Mouse (Mus musculus): ENCODE data around the gene Zfp54. TPM values are rescaled to one million over a fixed set of nuclear protein-coding genes. Genes with fewer than 3 reads are reported as not detected.
A peak's percentile ranks its signal among the peaks of the same experiment; 100 is the strongest.
"Not testable (repeated sequence)": the region's sequence is repeated elsewhere in the genome, so short reads cannot be mapped to it uniquely, and the experiment has no call there.

Zfp54 gene
- polyA plus RNA-seq, 1 experiment = 4.3 TPM

GRCm38 (mm10) chr17:21450138-21450704, 27.2 kb downstream of the Zfp54 start, which contains the start of gene Zfp51:
Gene Zfp51, plus strand, starts transcription at chr17:21450374.
- TF ChIP-seq POLR2A (IDR thresholded peaks at IDR 0.05; ENCODE audit: control insufficient read depth, low read depth, low read length) (peak; percentile 84), CTCF (IDR thresholded peaks at IDR 0.05; ENCODE audit: control insufficient read depth, insufficient read depth, insufficient replicate concordance, low read depth, low read length) (no peak)
- Histone ChIP-seq H3K36me3 (ENCODE audit: control insufficient read depth, insufficient read depth, low read length) (no peaks in the 10 kb centered on the region), H3K27ac (ENCODE audit: control insufficient read depth, insufficient read depth, low read depth, low read length) (peak within 1 kb of the TSS; percentile 98)

DNA sequence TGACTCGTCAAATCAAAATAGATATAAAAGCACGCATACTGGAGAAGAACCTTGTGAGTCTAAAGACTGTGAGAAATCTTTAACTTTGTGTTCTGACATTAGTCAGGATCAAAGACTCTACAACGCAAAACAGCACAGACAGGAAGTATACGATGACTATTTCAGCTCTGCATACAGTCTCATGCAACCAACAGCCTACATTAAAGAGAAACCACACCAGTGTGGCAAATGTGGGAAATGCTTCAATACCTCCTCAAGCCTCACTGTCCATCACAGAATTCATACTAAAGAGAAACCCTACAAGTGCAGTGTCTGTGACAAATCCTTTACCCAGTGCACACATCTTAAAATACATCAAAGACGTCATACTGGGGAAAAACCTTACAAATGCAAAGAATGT, 40.5 kb downstream of the Zfp54 start:
- no peak for TF ChIP-seq POLR2A (IDR thresholded peaks at IDR 0.05; ENCODE audit: control insufficient read depth, low read depth, low read length)
- TF ChIP-seq CTCF (IDR thresholded peaks at IDR 0.05; ENCODE audit: control insufficient read depth, insufficient read depth, insufficient replicate concordance, low read depth, low read length) = no peak
- Histone ChIP-seq H3K27me3 (ENCODE audit: control insufficient read depth, insufficient read depth, low read length) (no peaks in the 10 kb centered on the region), H3K4me1 (ENCODE audit: control insufficient read depth, insufficient read depth, low read length) (no peaks in the 10 kb centered on the region), H3K27ac (ENCODE audit: control insufficient read depth, insufficient read depth, low read depth, low read length) (no peak overlapping the region), H3K4me3 (ENCODE audit: control insufficient read depth, low read depth, low read length) (no peak overlapping the region), H3K36me3 (ENCODE audit: control insufficient read depth, insufficient read depth, low read length) (no peaks in the 10 kb centered on the region)

More at GRCm38 (mm10) chr17:21450138-21450704, 27.2 kb downstream of the Zfp54 start, which contains the start of gene Zfp51:
- H3K27me3 ChIP-seq (ENCODE audit: control insufficient read depth, insufficient read depth, low read length) = no peaks in the 10 kb centered on the region
- H3K4me3 ChIP-seq (ENCODE audit: control insufficient read depth, low read depth, low read length) = peak within 1 kb of the TSS; percentile 100
- peaks cover 2% of the 10 kb centered on the region; the same call in 1 of the 2 replicates for H3K4me1 ChIP-seq (ENCODE audit: control insufficient read depth, insufficient read depth, low read length)

- H3K27ac ChIP-seq (ENCODE audit: control insufficient read depth, insufficient read depth, low read depth, low read length) = no peak overlapping the region; the same call in 1 of the 2 replicates
- TF ChIP-seq POLR2A (IDR thresholded peaks at IDR 0.05; ENCODE audit: control insufficient read depth, low read depth, low read length) (no peak), CTCF (IDR thresholded peaks at IDR 0.05; ENCODE audit: control insufficient read depth, insufficient read depth, insufficient replicate concordance, low read depth, low read length) (no peak)
Measured at GRCm38 (mm10) chr17:21472032-21472652, 49.1 kb downstream of the Zfp54 start.

GRCm38 (mm10) chr17:21472653-21473307, 49.8 kb downstream of the Zfp54 start:
- H3K27me3 ChIP-seq (ENCODE audit: control insufficient read depth, insufficient read depth, low read length) = no peaks in the 10 kb centered on the region
- H3K27ac ChIP-seq (ENCODE audit: control insufficient read depth, insufficient read depth, low read depth, low read length) = no peak overlapping the region
- no peak overlapping the region for H3K4me3 ChIP-seq (ENCODE audit: control insufficient read depth, low read depth, low read length)
- no peaks in the 10 kb centered on the region for H3K4me1 ChIP-seq (ENCODE audit: control insufficient read depth, insufficient read depth, low read length)
- H3K36me3 ChIP-seq (ENCODE audit: control insufficient read depth, insufficient read depth, low read length) = no peaks in the 10 kb centered on the region
- no peak for TF ChIP-seq CTCF (IDR thresholded peaks at IDR 0.05; ENCODE audit: control insufficient read depth, insufficient read depth, insufficient replicate concordance, low read depth, low read length)
- no peak for TF ChIP-seq POLR2A (IDR thresholded peaks at IDR 0.05; ENCODE audit: control insufficient read depth, low read depth, low read length)

More at GRCm38 (mm10) chr17:21472032-21472652, 49.1 kb downstream of the Zfp54 start:
- H3K36me3 ChIP-seq (ENCODE audit: control insufficient read depth, insufficient read depth, low read length) = no peaks in the 10 kb centered on the region
- no peak overlapping the region for H3K4me3 ChIP-seq (ENCODE audit: control insufficient read depth, low read depth, low read length)
- no peaks in the 10 kb centered on the region for H3K4me1 ChIP-seq (ENCODE audit: control insufficient read depth, insufficient read depth, low read length)
- no peaks in the 10 kb centered on the region for H3K27me3 ChIP-seq (ENCODE audit: control insufficient read depth, insufficient read depth, low read length)

DNA sequence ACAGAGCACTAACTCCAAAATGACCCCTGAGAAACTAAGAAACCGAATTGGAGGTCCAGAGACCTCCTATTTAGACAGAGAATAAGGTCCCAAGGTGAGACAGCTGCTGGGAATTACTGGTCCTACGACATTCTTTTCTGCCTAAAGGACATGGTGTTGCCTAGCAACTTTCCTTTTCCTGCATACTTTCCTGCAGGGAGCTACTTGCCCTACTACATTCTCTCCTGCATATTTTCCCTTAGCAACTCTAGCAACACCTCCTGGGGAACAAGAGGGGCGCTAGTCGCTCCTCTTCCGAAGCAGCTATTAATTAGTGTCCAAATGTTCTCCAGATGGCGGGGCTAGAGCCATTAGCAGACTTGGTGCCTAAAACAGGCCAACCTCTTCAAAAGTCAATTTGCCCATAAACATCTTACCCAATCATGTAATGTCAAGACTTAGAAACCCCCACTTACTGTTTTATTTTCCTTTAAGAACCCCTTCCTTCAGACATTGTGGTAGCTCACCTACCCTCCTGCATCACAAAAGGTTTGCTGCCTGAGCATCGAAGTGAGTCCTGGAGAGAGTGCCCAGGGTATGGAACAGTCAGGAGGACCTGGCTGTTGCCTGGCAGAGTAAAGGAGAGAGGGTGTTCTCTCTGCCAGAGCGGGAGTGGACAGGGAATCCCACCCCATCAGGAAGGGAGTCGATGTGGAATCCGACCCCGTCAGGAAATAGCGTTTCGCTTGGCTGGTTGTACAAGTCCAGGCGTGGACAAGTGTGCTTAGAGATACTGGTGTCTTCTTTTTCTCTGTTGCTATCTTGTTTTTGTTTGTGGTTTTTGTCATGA, 50.5 kb downstream of the Zfp54 start:
- H3K27me3 ChIP-seq (ENCODE audit: control insufficient read depth, insufficient read depth, low read length) = no peaks in the 10 kb centered on the region
- H3K36me3 ChIP-seq (ENCODE audit: control insufficient read depth, insufficient read depth, low read length) = no peaks in the 10 kb centered on the region
- H3K4me3 ChIP-seq (ENCODE audit: control insufficient read depth, low read depth, low read length) = no peak overlapping the region
- no peaks in the 10 kb centered on the region for H3K4me1 ChIP-seq (ENCODE audit: control insufficient read depth, insufficient read depth, low read length)
- no peak overlapping the region for H3K27ac ChIP-seq (ENCODE audit: control insufficient read depth, insufficient read depth, low read depth, low read length)
- TF ChIP-seq POLR2A (IDR thresholded peaks at IDR 0.05; ENCODE audit: control insufficient read depth, low read depth, low read length) (no peak), CTCF (IDR thresholded peaks at IDR 0.05; ENCODE audit: control insufficient read depth, insufficient read depth, insufficient replicate concordance, low read depth, low read length) (no peak)

GRCm38 (mm10) chr17:21474729-21475128, 51.7 kb downstream of the Zfp54 start:
- not testable (repeated sequence) for H3K4me3 ChIP-seq (ENCODE audit: control insufficient read depth, low read depth, low read length); H3K27me3 ChIP-seq (ENCODE audit: control insufficient read depth, insufficient read depth, low read length); H3K36me3 ChIP-seq (ENCODE audit: control insufficient read depth, insufficient read depth, low read length); H3K27ac ChIP-seq (ENCODE audit: control insufficient read depth, insufficient read depth, low read depth, low read length); H3K4me1 ChIP-seq (ENCODE audit: control insufficient read depth, insufficient read depth, low read length)

DNA sequence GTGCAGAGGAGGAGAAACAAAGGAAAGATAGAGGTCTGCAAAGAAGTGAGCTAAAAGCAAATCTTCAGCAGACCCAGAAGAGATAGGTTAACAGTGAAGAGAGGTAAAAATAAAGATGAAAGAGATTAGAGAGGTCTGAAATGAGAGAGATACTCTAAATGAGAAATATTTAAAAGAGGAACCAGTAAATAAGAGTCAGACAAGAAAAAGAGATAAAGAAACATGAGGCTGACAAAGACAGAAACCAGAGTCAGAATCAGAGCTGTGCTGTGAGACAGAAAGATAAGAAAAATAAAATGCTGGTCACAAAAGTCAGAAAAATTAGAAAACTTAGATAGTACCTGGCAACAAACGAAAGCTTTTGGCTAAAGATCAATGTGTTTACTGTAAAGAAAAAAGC, 52.3 kb downstream of the Zfp54 start:
- not testable (repeated sequence) for H3K27me3 ChIP-seq (ENCODE audit: control insufficient read depth, insufficient read depth, low read length); H3K36me3 ChIP-seq (ENCODE audit: control insufficient read depth, insufficient read depth, low read length); H3K4me3 ChIP-seq (ENCODE audit: control insufficient read depth, low read depth, low read length); H3K27ac ChIP-seq (ENCODE audit: control insufficient read depth, insufficient read depth, low read depth, low read length); H3K4me1 ChIP-seq (ENCODE audit: control insufficient read depth, insufficient read depth, low read length)

DNA sequence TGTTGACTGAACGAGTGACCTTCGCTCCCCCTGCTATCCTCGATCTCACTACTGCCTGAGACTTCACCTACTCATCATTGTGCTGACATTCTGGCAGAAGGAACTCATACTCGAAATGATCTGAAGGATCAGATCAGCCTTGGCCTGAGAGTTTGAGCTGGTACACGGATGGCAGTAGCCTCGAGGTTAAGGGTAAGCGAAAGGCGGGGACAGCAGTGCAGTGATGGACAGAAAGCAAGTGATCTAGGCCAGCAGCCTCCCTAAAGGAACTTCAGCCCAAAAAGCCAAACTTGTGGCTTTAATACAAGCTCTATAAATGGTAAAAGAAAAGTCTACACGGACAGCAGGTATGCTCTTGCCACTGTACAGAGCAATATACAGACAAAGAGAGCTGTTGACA, 53.3 kb downstream of the Zfp54 start:
- not testable (repeated sequence) for H3K4me3 ChIP-seq (ENCODE audit: control insufficient read depth, low read depth, low read length); H3K27ac ChIP-seq (ENCODE audit: control insufficient read depth, insufficient read depth, low read depth, low read length)

DNA sequence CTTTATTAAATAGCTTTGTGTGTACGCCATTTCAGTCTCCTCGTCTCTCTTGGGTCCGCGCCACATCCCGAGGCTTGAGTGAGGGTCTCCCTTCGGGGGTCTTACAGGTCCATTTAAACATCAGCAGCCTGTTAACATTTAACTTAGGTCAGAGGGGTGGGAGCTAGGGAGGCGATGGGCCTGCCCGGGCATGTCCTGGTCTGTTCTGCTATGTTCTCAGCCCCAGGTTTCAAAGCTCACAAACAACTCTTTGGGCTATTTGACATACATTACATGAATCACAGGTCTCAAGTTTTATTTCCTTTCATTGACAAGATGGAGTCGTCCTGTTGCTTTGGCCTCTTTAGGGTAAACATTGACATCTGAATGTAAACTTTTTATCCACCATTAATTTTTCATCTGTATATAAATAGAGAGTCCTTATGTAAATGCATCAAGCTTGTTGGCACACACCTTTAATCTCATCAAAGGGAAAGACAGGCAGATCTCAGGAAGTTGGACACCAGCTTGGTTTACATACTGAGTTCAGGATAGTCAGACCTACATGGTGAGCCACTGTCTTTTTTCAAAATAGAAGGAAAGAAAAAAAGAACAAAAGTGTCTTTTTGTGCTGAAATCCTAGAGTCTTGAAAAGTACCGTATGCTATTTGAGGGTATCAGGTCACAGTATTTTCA, 55.2 kb downstream of the Zfp54 start:
- H3K4me3 ChIP-seq (ENCODE audit: control insufficient read depth, low read depth, low read length); H3K27me3 ChIP-seq (ENCODE audit: control insufficient read depth, insufficient read depth, low read length); H3K36me3 ChIP-seq (ENCODE audit: control insufficient read depth, insufficient read depth, low read length); H3K27ac ChIP-seq (ENCODE audit: control insufficient read depth, insufficient read depth, low read depth, low read length); H3K4me1 ChIP-seq (ENCODE audit: control insufficient read depth, insufficient read depth, low read length): not testable (repeated sequence)

More for the DNA sequence above, 53.3 kb downstream of the Zfp54 start:
- not testable (repeated sequence) for H3K36me3 ChIP-seq (ENCODE audit: control insufficient read depth, insufficient read depth, low read length); H3K27me3 ChIP-seq (ENCODE audit: control insufficient read depth, insufficient read depth, low read length); H3K4me1 ChIP-seq (ENCODE audit: control insufficient read depth, insufficient read depth, low read length)
